Mouse (Mus musculus): ENCODE data around the gene St6galnac3.
"Not testable (repeated sequence)": the region's sequence is repeated elsewhere in the genome, so short reads cannot be mapped to it uniquely, and the experiment has no call there.

The St6galnac3 gene

DNA sequence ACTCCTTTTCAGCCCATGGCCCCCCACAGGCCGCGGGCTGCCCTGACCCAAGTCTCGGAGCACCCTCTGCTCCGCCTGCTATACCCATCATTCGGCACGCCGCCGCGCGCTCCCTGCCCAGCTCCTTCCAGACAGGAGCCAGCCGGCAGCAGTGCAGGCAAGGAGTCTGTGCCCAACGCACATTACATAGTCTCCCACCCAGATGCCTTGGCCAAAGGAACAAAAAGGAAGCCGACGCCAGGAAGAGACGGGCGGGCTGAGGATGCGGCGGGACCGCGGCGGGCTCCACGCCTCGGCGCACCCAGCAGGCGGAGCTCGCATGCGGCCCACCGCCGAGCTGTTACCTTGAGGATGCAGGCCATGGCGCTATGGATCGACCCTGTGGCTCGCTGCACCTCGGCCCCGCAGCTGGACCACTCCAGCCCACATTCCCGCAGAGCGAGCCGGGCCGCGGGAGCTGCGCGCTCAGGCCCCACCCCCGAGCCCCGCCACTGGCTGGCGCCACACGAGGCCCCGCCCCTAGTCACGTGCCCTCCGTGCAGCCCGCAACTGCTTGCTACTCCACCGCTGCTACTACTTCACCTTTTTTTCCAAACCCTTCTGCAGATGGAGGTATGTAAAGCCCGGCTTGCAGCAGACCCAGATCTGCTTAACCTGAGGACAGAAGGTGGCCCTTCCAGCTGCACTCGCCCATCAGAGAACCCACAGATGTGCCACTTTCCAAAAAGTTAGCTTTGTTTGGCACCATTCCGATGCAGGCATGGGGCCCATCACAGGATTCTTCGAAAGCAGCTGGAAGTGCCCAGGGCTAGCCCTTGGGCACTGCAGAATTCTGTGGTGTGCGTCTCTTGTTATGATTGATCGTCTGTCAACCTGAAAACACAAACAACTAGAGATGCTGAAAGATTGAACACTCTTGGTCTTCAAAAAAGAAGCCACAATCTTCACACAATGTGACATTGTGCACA, at the start of gene St6galnac3:
St6galnac3 (minus strand) TSS at position 474 of the 968 bp plus-strand sequence.
- peak; percentile 52 to 55 for DNase-seq (ENCODE audit: low spot score in 2 of 2)

DNA sequence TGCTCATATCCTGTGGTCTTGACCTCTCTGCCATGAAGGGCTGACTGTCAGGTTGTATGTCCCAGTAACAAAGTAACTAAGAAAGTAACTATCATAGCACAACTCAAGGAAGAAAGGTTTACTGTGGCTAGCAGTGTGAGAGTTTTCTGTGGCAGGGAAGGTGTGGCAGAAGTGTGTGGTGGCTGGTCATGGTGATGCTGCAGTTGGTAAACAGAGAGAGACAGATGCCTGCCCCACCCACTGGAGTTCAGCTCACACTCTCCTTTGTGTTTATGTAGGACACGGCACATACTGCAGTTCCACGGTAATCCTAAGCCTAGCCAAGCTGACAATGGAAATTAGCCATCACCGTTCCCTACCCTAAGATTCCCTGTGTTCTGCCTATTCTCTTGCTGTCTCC, 49.6 kb upstream of the St6galnac3 start:
- no peak for DNase-seq (ENCODE audit: low spot score in 2 of 2)

DNA sequence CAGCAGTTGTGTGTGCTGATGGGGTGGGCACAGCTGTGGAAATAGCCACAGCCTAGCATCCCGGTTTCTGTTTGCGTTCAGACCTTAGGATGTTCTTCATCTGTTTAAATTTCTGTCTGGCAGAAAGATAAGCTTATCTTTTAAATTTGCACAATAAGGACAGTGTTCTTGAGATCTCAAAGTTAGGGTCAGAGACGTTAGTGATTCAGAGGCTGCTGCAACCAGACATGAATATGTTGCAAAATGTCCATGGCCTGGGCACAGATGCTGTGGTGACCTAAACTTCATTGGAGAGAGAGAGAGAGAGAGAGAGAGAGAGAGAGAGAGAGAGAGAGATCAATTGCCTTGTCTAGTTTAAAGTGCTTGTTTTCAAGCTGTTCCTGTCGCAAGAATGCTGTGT, 46.5 kb upstream of the St6galnac3 start:
- DNase-seq (ENCODE audit: low spot score in 2 of 2) = no peak

DNA sequence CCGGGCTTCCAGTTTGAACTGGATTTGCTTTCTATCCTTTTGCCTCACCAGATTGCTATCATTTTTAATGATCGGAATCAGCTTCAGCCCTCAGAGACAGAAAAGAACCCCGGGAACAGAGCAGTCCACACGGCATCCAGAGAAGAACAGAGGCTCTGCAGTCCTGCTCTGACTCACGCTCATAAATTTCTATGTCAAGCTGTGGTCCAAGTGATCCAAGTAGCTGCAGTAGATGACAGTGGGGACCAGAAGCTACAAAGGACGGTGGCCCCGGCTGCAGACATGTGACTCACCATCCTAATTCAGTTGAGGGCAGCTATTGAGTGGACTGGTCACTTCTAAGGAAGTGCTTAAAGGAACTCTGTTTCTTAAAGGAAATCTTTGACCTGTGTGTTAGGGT, 45.6 kb upstream of the St6galnac3 start:
- DNase-seq (ENCODE audit: low spot score in 2 of 2) = no peak

DNA sequence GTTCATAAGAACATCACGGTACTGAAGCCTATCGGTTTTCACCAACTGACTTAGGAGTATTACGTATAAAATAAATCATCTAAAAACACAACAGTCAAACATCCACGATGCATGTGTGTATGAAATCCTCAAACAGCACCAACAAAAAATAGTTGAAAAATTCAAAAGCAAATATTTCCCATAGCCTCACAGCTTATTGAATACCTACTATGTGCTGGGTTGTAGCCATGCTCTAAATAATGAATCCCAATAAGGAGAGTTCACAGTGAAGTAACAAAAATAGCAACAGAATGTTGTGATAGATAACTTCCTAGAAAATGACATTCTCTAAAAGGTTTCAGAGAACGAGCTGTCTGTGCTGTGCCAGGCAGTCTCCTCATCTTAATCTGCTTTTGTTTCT, 44.2 kb upstream of the St6galnac3 start:
- DNase-seq (ENCODE audit: low spot score in 2 of 2) = no peak

DNA sequence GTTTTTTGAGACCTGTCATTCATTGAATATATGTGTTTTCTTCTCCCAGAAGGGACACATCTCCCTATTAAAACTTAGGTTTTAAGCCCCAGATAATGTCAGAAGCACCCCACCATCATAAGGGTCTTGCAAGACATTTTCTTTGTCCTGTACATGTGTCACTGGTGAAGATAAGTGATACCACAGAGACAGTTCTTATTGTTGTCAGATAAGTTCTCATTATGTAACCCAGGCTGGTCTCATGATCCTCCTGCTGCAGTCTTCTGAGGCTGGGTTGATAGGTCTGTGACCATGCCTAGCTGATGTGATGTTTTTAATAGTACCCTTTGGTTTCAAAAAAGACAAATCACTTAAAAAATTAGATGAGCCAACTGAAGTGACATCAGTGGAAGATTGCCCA, 40.2 kb upstream of the St6galnac3 start:
- DNase-seq (ENCODE audit: low spot score in 2 of 2) = no peak

DNA sequence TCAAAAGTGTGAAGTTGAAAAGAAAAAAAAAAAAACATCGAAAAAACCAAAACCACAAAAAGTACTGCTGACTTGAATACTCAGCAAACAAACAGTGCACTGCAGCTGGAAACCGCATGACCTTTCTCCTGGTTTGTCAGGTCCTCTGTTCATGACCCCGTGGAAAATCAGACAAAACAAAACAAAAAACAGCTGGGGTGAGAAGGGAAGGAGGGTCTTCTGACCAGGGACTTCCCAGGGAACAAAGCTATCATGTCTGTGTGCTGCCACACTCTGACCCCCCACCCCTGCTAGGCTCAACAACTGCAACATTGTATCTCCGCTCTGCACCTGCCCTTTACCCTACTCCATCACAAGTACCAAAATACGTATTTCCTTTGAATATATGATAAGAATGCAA, 39.8 kb upstream of the St6galnac3 start:
- no peak for DNase-seq (ENCODE audit: low spot score in 2 of 2)

DNA sequence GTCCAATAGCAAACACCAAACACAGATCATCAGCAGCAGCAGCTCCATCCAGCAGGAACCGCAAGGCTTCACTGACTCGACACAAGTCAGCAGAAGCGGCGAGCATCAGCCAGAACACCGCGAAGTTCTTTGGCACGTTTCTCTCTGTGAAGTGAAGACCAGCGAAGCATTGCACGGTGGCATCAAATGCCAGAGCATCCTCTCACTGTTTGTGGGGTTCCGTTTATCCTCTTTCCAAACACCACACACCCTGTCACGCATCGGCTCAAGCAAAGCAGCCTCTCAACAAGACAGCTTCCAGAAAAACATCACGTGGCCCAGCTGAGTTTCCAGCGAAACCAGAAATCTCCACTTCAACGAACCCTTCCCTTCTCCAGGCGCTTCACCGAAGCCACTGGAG, 36.2 kb upstream of the St6galnac3 start:
- no peak for DNase-seq (ENCODE audit: low spot score in 2 of 2)

DNA sequence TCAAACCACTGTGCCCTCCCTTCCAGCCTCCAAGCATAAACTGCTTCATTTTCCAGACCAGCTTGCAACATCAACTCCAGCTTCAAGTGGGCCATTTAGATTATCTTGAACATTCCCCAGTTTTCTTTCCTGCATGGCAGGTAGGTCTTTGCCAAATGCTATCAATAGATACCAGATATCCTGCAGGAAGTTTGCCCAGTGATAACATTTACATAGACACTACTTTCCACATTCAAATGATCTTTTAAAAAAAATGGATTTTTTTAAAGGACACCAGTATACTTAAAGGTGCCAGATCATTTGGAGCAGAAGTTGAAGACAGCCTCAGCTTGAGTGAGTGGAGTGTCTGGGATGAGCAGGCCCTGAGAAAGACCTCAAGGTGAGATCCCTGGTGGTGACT, 34.3 kb upstream of the St6galnac3 start:
- DNase-seq (ENCODE audit: low spot score in 2 of 2) = no peak

DNA sequence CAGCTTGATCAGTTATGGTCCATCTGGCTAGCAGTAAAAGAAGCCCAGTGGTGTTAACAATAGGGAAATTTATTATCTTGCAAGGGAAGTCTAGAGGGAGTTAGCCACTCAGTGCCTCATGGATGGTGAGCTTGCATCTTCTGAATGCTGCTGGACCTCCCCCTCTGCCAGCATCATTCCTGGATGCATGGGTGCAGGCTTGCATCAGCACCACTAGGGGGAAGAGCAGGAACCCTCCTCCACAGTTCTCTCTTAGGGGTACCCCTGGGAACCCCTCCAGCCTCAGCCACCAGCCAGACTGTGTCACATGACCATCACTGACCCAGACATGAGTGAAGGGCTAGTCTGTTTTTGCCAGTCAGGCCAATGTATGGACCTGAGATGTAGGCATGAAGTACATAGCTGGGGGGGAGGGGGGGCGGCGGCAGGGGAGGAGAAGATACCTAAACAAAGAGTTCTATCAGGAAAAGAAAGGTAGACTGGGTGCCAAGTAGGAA, 31.6 kb upstream of the St6galnac3 start:
- DNase-seq (ENCODE audit: low spot score in 2 of 2) = no peak

DNA sequence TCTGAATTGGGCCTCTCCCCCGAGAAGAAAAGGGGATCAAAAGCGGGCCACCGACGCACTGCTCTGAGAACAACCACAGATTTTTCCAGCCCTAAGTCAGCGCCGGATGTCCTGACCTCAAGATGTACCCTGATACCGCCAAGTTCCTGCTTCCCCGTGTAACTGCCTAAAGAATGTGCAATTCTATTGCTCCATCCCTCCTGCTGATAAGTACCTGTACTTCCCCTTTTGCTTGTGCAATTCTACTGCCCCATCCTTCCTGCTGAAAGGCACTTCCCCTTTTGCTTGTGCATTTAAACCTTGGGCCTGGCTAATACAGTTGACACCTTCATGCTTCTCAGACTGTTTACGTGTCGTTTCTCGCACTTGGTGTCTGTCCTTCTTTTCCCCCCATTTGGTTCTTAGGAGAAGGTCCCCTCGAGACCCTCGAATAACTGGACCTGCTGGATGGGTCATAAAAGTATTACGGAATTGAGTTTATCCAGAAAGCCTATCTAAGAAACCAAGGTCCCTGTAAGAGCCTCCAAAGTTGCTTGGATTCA, 30.9 kb upstream of the St6galnac3 start:
- not testable (repeated sequence) for DNase-seq (ENCODE audit: low spot score in 2 of 2)

DNA sequence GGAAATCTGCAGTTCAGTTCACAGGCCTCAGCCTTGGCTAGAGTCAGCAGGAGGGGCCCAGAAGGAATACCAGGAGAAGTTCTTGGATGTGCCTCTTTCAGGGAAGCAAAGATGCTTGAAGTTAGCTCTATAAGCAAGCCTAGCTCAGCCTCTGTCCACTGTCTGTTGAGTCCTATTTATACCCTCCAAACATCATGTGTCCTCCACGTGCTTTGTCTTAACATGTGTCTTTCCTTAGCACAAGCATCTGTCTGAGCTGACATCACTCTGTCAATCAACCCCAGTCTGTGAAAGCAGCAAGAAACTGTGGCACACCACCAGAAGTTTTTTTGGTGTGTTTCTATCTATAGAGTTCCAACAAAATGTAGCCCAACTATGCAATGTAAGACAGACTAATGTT, 26.5 kb upstream of the St6galnac3 start:
- DNase-seq (ENCODE audit: low spot score in 2 of 2) = no peak

DNA sequence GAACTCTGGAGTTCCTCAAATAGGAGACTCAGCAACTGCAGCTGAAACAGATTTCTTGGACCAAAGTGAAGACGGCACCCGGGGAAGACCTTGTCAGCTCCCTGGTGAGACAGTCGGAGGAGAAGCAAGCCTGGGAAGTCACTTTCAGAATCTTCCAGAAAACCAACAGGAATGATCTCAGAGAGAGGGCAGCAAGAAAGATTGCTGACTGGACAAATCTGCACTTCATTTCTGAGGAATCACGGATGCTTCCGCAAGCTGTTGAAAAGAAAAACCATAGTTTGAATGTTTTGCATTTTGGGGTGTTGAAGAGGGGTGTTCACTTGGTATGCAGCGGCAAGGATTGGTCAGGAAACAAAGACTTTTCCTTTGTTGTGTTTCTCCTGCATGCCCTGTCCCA, 24.4 kb upstream of the St6galnac3 start:
- DNase-seq (ENCODE audit: low spot score in 2 of 2) = no peak

DNA sequence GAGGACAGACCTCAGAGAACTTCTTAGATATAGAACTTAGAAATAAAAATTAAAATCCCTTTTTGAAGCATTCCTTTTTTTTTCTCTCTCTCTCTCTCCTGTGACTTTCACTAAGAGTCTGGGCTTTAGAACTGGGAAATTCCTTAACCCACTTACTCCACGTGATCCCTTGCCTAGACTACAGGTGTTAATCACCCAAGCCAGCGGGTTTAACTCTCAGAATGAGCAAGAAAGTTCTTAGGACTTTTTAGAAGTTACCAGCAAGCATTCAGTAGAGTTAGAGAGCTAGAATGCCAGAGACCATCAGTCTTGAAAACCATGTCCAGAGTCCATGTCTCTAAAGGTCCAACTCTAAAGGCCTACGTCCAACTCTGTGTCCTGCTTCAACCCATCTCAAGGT, 23.3 kb upstream of the St6galnac3 start:
- DNase-seq (ENCODE audit: low spot score in 2 of 2) = no peak

DNA sequence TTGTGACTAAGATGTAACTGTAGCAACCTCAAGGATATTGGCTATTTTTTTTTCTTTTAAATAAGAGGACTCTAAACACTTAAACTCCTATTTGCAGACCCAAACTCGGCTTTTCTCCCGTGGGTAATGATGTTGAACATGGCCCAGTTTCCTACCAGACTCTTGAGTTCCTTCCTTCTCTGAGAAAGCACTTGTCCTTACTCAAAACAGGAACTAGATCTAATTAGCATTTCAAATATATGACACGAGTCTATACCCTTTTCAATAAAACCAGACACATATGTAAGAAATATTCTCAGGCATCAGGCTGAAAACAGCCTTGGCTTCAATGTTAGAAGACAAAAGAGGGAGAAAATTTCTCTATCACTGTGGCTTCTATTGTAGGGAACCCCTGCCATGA, 20.1 kb upstream of the St6galnac3 start:
- no peak for DNase-seq (ENCODE audit: low spot score in 2 of 2)

DNA sequence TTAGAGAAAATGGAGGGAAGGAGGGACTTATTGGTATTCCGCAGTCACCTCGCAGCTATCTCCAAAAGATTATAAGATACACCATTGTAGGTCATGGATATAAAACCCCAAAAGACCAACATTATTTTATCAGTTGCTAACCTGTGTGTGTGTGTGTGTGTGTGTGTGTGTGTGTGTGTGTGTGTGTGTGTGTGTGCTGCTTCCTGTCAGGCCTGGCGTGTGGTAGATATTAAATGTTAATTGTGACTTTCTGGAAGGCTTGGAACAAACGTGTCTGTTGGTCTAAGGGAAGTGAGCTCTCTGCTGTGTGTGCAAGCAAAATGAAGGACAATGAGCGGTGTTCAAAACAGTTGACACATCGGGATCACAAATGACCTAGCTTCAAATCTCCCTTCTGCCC, 19.5 kb upstream of the St6galnac3 start:
- no peak for DNase-seq (ENCODE audit: low spot score in 2 of 2)

DNA sequence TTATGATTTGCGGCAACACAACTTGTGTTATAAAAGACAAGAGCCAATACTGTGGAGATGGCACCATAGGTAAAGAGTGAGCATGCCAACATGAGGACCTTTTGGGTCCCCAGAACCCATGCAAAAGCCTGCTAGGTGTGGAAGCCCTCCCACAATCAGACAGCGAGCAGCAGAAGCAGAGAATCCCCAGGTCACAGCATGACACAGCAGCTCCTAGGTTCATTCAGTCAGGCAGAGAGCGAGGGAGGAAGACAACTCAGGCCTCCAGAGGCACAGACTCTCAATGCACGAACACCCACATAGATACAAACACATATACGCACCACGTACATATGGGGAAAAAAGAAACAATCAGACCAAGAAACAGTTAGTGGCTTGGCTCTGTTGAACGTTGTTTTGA, 16.8 kb upstream of the St6galnac3 start:
- DNase-seq (ENCODE audit: low spot score in 2 of 2) = no peak

DNA sequence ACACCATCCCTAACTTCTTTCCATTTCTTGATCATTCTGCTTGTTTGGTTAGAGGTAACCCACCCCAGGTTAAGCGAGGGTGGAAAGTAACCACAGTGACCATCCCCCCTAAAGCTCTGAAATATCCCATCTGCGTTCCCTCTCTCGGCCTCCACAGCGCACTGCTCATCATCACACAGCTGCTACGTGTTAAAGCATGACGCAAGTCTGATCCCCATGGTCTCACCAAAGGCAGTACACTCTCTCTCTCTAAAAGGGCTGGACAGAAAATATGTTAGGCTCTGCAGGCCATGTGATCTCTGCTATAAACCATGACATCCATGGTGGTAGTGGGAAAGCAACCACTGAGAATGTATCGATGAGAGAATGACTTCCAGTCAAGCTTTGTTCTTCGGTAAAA, 14.4 kb upstream of the St6galnac3 start:
- no peak for DNase-seq (ENCODE audit: low spot score in 2 of 2)

DNA sequence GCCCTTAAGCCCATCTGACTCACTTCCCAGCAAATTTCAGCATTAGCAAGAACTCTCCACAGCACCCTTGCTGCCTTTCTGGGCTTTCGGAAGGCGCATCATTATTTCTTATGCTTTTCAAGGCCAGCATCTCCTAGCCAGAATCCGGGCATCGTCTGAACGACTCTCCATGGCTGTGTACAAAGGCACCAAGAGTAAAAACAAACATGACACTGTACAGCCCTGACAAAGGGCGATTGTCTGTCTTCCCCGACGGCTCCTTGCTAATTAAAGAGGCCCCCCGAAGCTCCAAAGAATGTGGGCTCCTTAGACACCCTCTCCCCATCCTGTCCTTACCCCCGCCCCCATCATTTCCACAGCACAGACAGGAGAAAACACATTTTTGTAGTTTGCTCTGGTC, 13.4 kb upstream of the St6galnac3 start:
- no peak for DNase-seq (ENCODE audit: low spot score in 2 of 2)

DNA sequence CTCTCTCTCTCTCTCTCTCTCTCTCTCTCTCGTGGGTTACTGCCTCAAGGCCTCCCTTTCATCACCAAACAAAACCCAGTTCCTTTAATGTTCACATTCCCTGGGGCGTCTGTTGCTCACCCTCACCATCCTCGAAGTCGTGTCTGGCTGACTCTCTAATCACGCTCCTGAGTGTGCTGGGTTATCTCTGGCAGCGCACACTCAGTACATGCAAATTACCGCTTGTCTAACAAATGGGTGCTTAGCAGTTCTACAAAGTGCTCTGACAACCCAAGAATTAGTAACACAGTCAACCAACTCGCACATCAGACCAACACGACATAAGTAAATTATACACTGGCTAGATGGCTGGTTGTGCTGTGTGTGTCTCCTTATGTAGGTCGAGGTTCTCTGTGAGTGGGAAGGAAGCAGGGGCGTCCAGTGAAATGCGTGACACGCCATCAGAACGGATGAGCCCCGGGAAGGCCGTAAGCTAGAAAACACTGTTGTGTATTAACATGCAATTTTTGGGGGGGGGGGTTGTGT, 11.8 kb upstream of the St6galnac3 start:
- no peak for DNase-seq (ENCODE audit: low spot score in 2 of 2)

DNA sequence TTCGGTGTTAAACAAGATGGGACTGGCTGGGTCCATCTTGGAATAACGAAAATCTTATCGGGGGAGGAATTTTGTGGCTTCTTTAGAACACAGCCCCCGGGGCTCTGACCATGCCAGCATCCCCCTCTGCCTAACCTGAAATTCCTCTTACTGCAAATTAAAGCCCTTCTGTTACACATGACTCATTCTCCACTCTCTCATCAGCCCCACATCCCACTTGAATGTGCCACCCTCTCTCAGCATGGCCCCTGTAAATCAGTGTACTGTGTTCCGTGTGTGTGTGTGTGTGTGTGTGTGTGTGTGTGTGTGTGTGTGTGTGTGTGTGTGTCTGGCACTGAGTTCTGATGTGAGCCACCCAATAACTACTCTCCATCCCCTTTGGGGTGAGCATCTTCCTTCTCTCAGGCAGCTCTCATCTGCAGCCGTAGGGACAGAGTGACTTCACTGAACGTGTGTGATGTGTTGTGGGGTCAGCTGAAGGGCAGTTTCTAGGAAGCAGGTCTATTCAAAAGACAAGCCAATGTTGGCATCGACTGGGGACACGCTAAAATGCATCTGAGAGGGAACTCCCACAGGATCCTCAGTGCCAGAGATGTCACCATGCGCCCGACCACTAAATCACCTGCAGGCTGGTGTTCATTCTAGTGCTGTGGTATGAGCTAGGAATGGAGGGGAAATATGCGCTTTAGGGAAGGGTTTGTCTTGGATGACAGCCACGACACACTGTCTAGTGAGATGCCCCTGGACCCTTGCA, 11.0 kb upstream of the St6galnac3 start:
- DNase-seq (ENCODE audit: low spot score in 2 of 2) = no peak

DNA sequence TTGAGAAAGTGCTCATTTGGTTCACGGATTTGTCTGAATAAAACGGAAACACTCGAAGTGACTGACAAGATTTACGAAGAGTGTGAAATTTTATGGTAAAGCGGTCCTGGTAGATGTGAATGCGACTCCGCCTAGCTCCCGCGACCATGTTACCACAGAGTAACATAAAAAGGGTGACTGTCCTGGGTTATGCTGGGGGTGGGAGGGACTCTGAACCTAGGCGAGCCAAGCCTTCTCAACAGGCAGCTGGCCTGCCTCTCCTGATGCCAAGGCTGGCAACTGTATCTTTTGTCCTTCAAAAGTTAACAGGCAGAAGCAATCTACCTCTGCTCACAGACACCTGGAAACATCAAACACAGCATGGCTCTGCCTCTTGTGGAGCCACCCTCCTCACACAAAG, 9.8 kb upstream of the St6galnac3 start:
- no peak for DNase-seq (ENCODE audit: low spot score in 2 of 2)
